Mouse (Mus musculus): ENCODE data around the gene Glb1l.

DNA sequence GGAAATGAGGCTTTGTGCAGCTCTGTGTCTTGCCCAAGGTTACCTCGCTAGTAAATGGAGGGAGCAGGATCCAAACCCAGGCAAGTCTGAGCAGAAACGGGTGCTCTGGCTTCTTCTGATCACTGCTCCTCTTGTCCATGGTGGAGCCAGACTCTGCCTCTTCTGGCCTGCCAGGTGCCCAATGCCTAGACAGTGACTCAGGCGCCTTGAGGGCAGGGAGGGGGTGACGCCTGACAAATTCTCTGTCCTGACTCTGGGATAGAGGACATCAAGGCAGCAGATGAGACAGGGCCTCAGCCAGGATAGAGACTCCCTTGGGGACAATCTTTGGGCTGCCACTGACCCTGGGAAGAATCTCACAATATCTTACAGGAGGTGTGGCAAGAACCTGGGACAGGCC, 20.6 kb upstream of the Glb1l start:
- TF ChIP-seq CTCF (IDR thresholded peaks at IDR 0.05; ENCODE audit: low read depth) (no peak), EP300 (IDR thresholded peaks at IDR 0.05; ENCODE audit: low read depth) (no peak)
